In genomic region chr4:104642761-104643469, GRCm38 (mm10) we compare ENCODE assay signal across 11 mouse cellular contexts.
A peak's percentile ranks its signal among the peaks of the same experiment; 100 is the strongest.
DNase-seq lines count a peak whose midpoint lies in the region; ATAC-seq lines count a peak whose summit lies in the region.
"Had no signal": no experiment of that assay in that cellular context is flagged by ENCODE, and none has a peak within 500 bp of the region (broad histone marks: within the 10 kb centered on the region; RNA-seq: fewer than 3 reads in every experiment).

No protein-coding gene starts in this region.

- H3K4me2 ChIP-seq in hindbrain, embryonic 15.5 days = no peak overlapping the region
- no peak overlapping the region for H3K4me2 ChIP-seq in hindbrain, embryonic 11.5 days (replicated peaks; ENCODE audit: low read depth, low read length)
- no peak overlapping the region for H3K4me2 ChIP-seq in midbrain, embryonic 15.5 days
- H3K4me2 ChIP-seq: liver, embryonic 15.5 days had no signal

- WGBS in hindbrain, embryonic 15.5 days = 67% methylated on average over 8 of the region's 8 CpGs
- WGBS in hindbrain, embryonic 11.5 days = 86% methylated on average over 8 of the region's 8 CpGs
- 80% methylated on average over 8 of the region's 8 CpGs for WGBS in midbrain, embryonic 15.5 days
- 92% methylated on average over 8 of the region's 8 CpGs for WGBS in midbrain, embryonic 10.5 days

- no peaks in the 10 kb centered on the region for H3K9me3 ChIP-seq in hindbrain, embryonic 15.5 days
- no peaks in the 10 kb centered on the region for H3K9me3 ChIP-seq in hindbrain, embryonic 11.5 days (ENCODE audit: control insufficient read depth, low read length)
- no peaks in the 10 kb centered on the region for H3K9me3 ChIP-seq in midbrain, embryonic 15.5 days
- H3K9me3 ChIP-seq in midbrain, embryonic 10.5 days (replicated peaks) = no peaks in the 10 kb centered on the region
- H3K9me3 ChIP-seq: liver, embryonic 15.5 days had no signal

- no peak for DNase-seq in hindbrain, embryonic 11.5 days (ENCODE audit: low spot score)
- DNase-seq in midbrain, embryonic 10.5 days (ENCODE audit: low spot score) = no peak
- DNase-seq in cerebellum, postnatal 25 days = peak; percentile 69 to 74
- peak; percentile 67 for DNase-seq in left cerebral cortex, postnatal 4 days
- no peak for DNase-seq in ovary, adult 18-20 months (ENCODE audit: low spot score)
- DNase-seq in gastrocnemius, postnatal 36 days = no peak
- DNase-seq: gastrocnemius, postnatal 25 days had no signal

- intact Hi-C loops in left cerebral cortex, postnatal 4 days (cut with DNase I) = no loop called here
- intact Hi-C loops in gastrocnemius, postnatal 36 days (cut with DNase I) = no loop called here

- peaks cover 10% of the 10 kb centered on the region; the same call in 1 of the 2 replicates for H3K4me1 ChIP-seq in hindbrain, embryonic 15.5 days (replicated peaks)
- H3K4me1 ChIP-seq in hindbrain, embryonic 11.5 days (replicated peaks; ENCODE audit: control insufficient read depth, insufficient read depth, low read length) = no peaks in the 10 kb centered on the region
- H3K4me1 ChIP-seq in midbrain, embryonic 15.5 days = peaks cover 23% of the 10 kb centered on the region
- H3K4me1 ChIP-seq in midbrain, embryonic 10.5 days = peaks cover 13% of the 10 kb centered on the region
- H3K4me1 ChIP-seq: liver, embryonic 15.5 days had no signal

- H3K27me3 ChIP-seq in hindbrain, embryonic 15.5 days = no peaks in the 10 kb centered on the region
- H3K27me3 ChIP-seq in hindbrain, embryonic 11.5 days (ENCODE audit: control insufficient read depth, insufficient read depth, low read length) = no peaks in the 10 kb centered on the region
- no peaks in the 10 kb centered on the region for H3K27me3 ChIP-seq in midbrain, embryonic 15.5 days (replicated peaks)
- H3K27me3 ChIP-seq in midbrain, embryonic 10.5 days (ENCODE audit: low read depth, poor library complexity, severe bottlenecking) = no peaks in the 10 kb centered on the region
- H3K27me3 ChIP-seq: liver, embryonic 15.5 days; Patski had no signal

- no peak overlapping the region for H3K9ac ChIP-seq in hindbrain, embryonic 15.5 days
- no peak overlapping the region for H3K9ac ChIP-seq in hindbrain, embryonic 11.5 days (ENCODE audit: low read depth, low read length)
- H3K9ac ChIP-seq in midbrain, embryonic 15.5 days = no peak overlapping the region
- H3K9ac ChIP-seq: liver, embryonic 15.5 days had no signal

- peak overlapping the region; percentile 37; the same call in 1 of the 2 replicates for H3K27ac ChIP-seq in hindbrain, embryonic 15.5 days (replicated peaks)
- H3K27ac ChIP-seq in hindbrain, embryonic 11.5 days (ENCODE audit: low read depth, low read length) = no peak overlapping the region
- peak overlapping the region; percentile 49; the same call in 1 of the 2 replicates for H3K27ac ChIP-seq in midbrain, embryonic 15.5 days
- no peak overlapping the region for H3K27ac ChIP-seq in midbrain, embryonic 10.5 days (replicated peaks)
- H3K27ac ChIP-seq: liver, embryonic 15.5 days had no signal

- peak; percentile 57; the same call in 1 of the 2 replicates for ATAC-seq in hindbrain, embryonic 15.5 days (ENCODE audit: low FRiP score, low read depth)
- ATAC-seq in hindbrain, embryonic 11.5 days (ENCODE audit: low FRiP score) = no peak
- ATAC-seq in midbrain, embryonic 15.5 days (replicated peaks) = 0 out of 2 replicates have a peak, but pooled peaks have one; percentile 13
- ATAC-seq: Patski had no signal

- H3K36me3 ChIP-seq in hindbrain, embryonic 15.5 days = no peaks in the 10 kb centered on the region
- no peaks in the 10 kb centered on the region for H3K36me3 ChIP-seq in hindbrain, embryonic 11.5 days (ENCODE audit: control insufficient read depth, insufficient read depth, low read length)
- H3K36me3 ChIP-seq in midbrain, embryonic 15.5 days (replicated peaks) = no peaks in the 10 kb centered on the region
- no peaks in the 10 kb centered on the region for H3K36me3 ChIP-seq in midbrain, embryonic 10.5 days
- H3K36me3 ChIP-seq: liver, embryonic 15.5 days had no signal

- no peak overlapping the region for H3K4me3 ChIP-seq in hindbrain, embryonic 15.5 days
- no peak overlapping the region for H3K4me3 ChIP-seq in hindbrain, embryonic 11.5 days (ENCODE audit: low read depth, low read length)
- H3K4me3 ChIP-seq in midbrain, embryonic 15.5 days = no peak overlapping the region
- no peak overlapping the region for H3K4me3 ChIP-seq in midbrain, embryonic 10.5 days
- H3K4me3 ChIP-seq: liver, embryonic 15.5 days had no signal

Comparison
In these comparisons a context has a peak if more than half of its experiments do, and no peak if none do; other contexts are left out.
1. H3K27ac ChIP-seq: peak in hindbrain, embryonic 15.5 days (single experiment) and midbrain, embryonic 15.5 days (single experiment); none in hindbrain, embryonic 11.5 days (single experiment) and midbrain, embryonic 10.5 days (single experiment).
2. DNase-seq: peak in cerebellum, postnatal 25 days (2 of 2) and left cerebral cortex, postnatal 4 days (single experiment); none in hindbrain, embryonic 11.5 days (single experiment), midbrain, embryonic 10.5 days (single experiment), ovary, adult 18-20 months (single experiment) and gastrocnemius, postnatal 36 days (0 of 2).